Mouse (Mus musculus) ES-E14 (cell line): Measurements from ENCODE around the gene Napa.

Source experiments
- CHD2 ChIP-seq: IDR thresholded peaks from 2 replicates; pipeline ENCODE4 v1.6.1; 2014; ENCODE audit warnings: mild to moderate bottlenecking, low read depth, low read length, inconsistent platforms
- HCFC1 ChIP-seq: IDR thresholded peaks from 2 replicates; pipeline ENCODE4 v1.6.1; 2012; ENCODE audit warnings: low read length, inconsistent platforms, borderline replicate concordance; ENCODE audit not compliant: insufficient read depth
- ZC3H11A ChIP-seq: IDR thresholded peaks from 2 replicates; pipeline ENCODE4 v1.6.1; 2012; ENCODE audit warnings: low read depth, mild to moderate bottlenecking, inconsistent platforms, low read length, borderline replicate concordance
- ZNF384 ChIP-seq: IDR thresholded peaks from 2 replicates; pipeline ENCODE4 v1.6.1; 2012; ENCODE audit warnings: low read depth, low read length, inconsistent platforms

DNA sequence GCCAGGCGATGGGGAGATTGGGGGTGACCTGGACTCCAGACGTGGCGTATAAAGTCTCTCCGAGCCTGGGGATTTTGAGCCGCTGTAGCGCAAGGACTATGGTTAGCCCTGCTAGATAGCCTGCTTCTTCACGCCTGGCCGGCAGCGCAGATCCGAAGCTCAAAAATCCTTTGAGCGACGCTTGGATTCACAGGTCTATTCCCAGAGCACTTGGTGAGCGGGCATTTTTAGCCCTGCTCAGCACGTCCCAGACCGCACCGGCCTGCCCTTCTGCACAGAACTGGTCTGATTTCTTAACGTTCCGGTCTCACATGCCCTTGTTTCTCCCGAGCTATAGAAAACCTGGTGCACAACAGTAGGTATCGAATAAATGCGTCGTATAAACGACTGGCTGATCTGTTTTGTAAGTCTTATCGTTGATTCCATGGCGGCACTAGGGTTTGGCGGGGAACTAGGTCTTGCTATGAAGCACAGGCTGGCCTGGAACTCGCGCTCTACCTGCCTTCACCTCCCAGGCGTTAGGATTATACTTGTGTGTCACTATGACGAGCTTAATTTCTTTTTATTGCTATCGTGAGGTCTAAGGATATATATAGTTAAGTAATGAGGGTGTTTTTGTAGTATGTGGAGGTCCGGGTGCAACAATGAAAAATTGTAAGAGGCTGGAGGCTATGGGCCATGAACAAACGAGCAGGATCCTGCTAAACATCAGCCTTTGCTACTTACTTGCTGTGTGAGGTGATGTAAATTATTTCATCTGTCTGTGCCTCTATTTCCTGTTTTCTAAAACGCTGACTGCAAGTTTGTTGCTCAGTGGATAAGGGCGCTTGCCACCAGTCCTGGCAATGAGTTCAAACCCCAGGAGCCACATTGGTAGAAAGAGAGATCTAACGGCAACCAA is 49.3 kb upstream of the Napa start:
- no peak for TF ChIP-seq HCFC1
- TF ChIP-seq CHD2 = no peak
- no peak for TF ChIP-seq ZNF384
- no peak for TF ChIP-seq ZC3H11A
